Mouse (Mus musculus): ENCODE data around the gene Krtap1-4.

Krtap1-4 gene

DNA sequence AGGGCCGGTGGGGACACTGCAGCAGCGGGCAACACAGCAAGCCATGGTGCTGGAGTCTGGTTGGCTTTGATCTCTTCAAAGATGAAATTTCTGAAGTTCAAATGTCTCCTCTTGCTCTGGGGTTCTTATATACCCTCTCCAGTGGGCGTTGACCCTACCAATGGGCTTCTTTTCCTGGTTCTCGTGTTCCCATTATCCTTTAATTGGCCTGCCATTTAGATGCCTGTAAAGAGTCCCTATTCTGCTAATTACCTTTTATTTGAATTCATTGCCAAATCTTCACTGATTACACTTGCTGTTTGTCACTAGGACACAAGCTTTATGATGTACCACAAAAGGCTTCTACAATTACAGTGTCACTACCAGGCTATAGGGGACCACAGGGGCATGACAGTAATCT is 32.7 kb downstream of the Krtap1-4 start, which contains the start of gene Krtap3-3:
Gene Krtap3-3, minus strand, starts transcription at position 101 of the 400 bp plus-strand sequence.
- no peak for DNase-seq (ENCODE audit: low spot score in 2 of 2)

DNA sequence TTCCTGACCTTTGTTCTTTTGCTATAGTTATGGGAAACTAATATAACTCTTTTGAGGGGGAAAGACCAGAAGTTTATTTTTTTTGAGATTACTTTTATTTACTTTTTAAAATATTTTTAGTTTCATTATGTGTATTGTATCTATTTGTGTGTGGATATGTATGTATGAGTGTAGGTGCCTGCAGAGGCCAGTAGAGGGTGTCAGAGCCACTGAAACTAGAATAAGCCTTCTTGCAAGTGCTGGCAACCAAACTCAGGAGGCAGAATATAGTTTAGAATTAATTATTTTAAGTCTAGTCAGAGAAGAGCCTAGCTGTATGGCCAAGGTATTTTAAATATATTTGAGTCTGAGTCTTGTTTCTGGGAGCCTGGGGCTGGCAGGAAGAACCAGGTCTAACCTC is 35.6 kb downstream of the Krtap1-4 start:
- DNase-seq (ENCODE audit: low spot score in 2 of 2), result no peak

DNA sequence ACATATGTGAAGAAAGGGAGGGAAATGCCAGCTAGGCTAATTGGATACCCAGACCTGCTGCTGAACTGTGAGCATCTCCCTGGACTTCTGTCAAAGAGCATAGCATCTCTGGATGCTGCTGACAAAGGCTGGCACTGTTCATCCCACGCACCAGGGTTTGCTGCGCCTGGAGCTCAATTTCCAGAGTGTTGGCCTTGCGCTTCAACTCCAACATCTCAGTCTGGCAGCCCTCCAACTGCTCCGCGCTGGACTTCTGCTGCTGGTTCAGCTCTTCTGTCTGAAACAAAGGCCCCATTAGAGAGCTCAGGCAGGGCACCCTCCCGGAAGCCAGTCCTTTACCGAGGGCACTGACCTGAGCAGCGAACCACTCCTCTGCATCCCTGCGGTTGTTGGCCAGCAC is 43.7 kb downstream of the Krtap1-4 start:
- no peak for DNase-seq (ENCODE audit: low spot score in 2 of 2)

All from spleen, postnatal 36 days (tissue).